Mouse (Mus musculus) lung, postnatal 0 days (tissue): ENCODE measurements around the gene Aipl1.

Experiments
- CTCF ChIP-seq: IDR thresholded peaks from 2 replicates; pipeline ENCODE4 v1.5.1; 2016; ENCODE audit warnings: antibody characterized with exemption, mild to moderate bottlenecking
- EP300 ChIP-seq: IDR thresholded peaks from 2 replicates; pipeline ENCODE4 v1.6.1; 2016; ENCODE audit warnings: antibody characterized with exemption, mild to moderate bottlenecking, control low read depth

- TF ChIP-seq CTCF (no peak), EP300 (no peak)
Measured at GRCm38 (mm10) chr11:72084337-72084736, 47.0 kb upstream of the Aipl1 start.
